ENCODE assay signal across 21 mouse cellular contexts in genomic region chr13:69833416-69833815, GRCm38 (mm10).
DNase-seq lines count a peak whose midpoint lies in the region; ATAC-seq lines count a peak whose summit lies in the region.
"Had no signal": no experiment of that assay in that cellular context is flagged by ENCODE, and none has a peak within 500 bp of the region (broad histone marks: within the 10 kb centered on the region; RNA-seq: fewer than 3 reads in every experiment).

No protein-coding gene starts in this region.

- DNase-seq in frontal cortex, postnatal 10 days (ENCODE audit: low spot score in 2 of 2), result no peak
- peak; percentile 37 for DNase-seq in right cerebral cortex, adult 18-20 months
- DNase-seq in right cerebral cortex, postnatal 25 days, result no peak
- peak; percentile 68 for DNase-seq in brain, adult 2 months (ENCODE audit: low read depth, low spot score)
- DNase-seq: adrenal gland, adult 8-10 months; adrenal gland, postnatal 14 days; adrenal gland, postnatal 36 days; B cell, adult 2 months; cerebellum, adult 11 months; cerebellum, adult 18-20 months; cerebellum, adult 8-10 months; cerebellum, adult 9-11 months; cerebellum, postnatal 14 days; cerebellum, postnatal 36 days; embryo, embryonic 11 days had no signal

- peak; percentile 76 for ATAC-seq in frontal cortex, adult (ENCODE audit: low TSS enrichment)
- ATAC-seq: activated CD4-positive, CD25-positive, alpha-beta regulatory T cell, adult 4 months; CD4-positive, CD25-positive, alpha-beta regulatory T cell, adult 4 months; forebrain, embryonic 14.5 days; forebrain, embryonic 16.5 days; Patski had no signal

Comparison
In these comparisons a context has a peak if more than half of its experiments do, and no peak if none do; other contexts are left out.
1. DNase-seq: peak in right cerebral cortex, adult 18-20 months (single experiment) and brain, adult 2 months (single experiment); none in frontal cortex, postnatal 10 days (0 of 2) and right cerebral cortex, postnatal 25 days (single experiment).